Mouse (Mus musculus): ENCODE measurements at regions not wholly inside any gene's neighbourhood (a gene's known extent, or its start where the extent isn't known, plus 50 kb on each side); places are given as distances from the start of the nearest gene placed in this dataset.

DNA sequence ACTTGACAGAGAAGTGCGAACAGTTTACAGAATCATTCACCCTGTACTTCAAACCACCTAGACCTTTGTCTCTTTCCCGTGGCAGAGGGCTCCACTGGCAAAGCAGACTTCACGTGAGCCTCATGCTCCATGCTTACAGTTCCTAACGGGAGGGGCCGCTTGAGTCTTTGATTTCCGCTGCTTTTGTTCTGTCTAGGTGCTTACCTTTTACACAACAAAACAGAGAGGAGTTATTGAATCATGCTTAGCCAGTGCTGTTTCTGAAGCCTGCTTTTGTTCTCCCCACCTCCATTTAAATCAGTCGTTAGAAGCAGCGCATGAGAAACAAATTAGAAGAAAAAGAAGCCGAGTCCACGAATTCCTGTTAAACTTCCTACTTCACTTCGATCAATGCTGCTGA lies 61.9 kb upstream of the Ubash3b start:
- DNase-seq (ENCODE audit: low spot score in 2 of 2): no peak

DNA sequence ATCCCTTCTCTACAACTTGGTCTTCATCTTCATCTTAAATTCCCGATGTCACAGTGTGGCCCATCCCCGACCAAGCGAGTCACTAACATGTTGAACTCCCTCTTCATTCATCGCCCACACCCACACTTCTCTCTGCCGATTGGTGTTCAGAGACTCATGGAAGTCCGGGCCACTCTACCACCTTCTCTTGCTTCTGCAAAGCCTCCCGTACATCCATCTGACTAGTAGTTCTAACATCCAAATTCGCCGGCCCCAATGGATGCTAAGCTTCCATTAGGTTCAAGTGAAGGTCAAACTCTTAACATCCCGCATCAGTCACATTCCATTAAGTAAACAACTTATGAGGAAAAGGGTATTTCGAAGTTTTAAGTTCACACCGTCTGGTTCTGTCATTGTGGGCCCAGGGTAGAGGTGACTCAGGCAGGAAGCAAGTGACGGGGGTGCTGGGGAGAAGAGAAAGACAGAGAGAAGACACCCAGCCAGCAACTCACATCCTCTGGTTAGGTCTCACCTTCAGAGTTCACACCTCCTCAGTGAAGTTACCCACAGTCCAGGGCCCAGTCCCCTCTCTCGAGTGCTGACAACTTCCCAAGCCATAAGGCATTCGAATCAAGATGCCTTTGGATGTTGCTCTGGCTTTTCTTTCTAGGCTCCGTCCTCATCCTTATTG lies 61.0 kb upstream of the Ubash3b start:
- DNase-seq (ENCODE audit: low spot score in 2 of 2): peak; percentile 61 to 78

DNA sequence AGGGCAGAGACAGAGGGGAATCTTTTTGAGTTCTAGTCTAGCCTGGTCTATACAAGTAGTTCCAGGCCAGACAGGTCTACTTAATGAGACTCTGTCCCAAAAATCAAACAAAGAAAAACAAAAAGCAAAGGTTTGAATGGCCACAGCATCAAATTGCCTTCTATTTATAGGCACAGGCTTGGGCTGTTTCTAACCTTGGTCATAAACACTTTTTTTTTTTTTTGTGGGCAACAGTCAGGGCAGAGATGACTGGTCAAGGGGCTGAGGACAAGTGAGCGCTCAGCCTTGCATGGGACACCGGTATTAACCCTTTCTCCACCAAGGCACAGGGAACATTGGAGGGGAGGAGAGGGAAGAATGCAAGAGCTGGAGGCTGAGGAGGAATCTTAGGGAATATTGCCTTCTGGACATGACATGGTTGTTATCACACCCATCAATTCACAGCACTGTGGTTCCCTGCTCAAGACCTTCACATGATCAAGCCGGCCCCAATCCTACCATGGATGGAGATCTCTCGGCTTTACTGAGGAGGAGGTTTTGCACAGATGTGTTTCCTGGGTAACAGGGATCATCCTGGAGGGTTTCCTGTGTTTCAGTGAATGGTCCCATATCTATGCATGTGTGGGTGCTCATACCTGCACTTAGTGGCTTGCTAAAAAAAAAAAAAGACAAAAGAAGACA lies 59.8 kb upstream of the Ubash3b start:
- no peak for DNase-seq (ENCODE audit: low spot score in 2 of 2)

DNA sequence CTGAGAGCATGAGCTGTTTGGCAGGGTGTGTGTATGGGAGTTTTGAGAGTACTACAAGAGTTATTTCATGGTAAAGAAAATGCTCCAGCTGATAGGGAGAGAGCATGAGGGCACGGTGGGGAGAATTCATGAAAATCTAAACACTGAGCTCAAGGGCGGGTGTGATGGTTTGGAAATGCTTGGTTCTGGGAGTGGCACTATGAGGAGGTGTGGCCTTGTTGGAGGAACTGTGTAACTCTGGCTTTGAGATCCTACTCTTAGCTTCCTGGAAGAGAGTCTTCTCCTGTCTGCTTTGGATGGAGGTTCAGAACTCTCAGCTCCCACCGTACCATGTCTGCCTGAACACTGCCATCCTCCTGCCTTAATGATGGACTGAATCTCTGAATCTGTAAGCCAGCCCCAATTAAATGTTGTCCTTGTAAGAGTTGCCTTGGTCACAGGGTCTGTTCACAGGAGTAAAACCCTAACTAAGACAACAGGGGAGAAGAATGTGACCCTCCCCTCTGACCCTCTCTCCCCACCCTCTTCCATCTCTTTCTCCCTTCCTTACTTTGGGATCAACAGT lies 58.7 kb upstream of the Ubash3b start:
- DNase-seq (ENCODE audit: low spot score in 2 of 2): no peak

DNA sequence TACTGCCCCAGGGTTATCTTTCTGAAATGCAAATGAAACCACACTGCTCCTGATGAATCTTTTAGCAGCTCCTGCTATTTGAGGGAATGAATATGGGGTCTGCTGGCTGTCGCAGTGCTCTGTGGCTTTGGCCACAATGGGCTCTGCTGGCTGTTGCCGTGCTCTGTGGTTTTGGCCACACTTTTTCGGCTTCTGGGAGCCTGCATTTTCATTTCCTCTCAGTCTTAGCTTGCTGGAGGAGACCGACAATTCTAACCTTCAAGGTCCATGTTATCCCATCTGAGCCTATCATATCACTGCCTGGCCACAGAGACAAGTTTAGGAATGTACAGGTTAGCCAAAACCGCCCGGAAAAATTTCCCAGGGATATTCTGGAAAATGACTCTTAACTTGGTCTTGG lies 57.2 kb upstream of the Ubash3b start:
- DNase-seq (ENCODE audit: low spot score in 2 of 2): no peak

DNA sequence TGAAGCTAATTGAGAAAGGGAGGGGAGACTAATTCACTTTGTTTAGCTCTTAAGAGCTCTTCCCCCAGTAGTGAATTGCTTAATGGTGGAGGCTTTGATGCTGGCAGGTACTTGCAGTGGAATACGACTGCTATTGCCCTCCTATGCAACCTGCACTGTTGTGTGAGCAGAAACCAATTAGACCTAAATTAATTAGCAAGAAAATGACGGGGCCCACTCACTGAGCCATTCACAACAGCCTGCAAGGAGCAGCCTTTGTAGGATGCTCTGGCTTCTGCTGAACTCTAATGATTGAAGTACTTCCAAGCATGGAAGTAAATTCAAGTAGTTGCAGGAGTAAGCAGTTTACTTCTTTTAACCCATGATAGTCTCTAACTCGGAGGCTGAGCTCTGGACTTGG lies 54.8 kb upstream of the Ubash3b start:
- DNase-seq (ENCODE audit: low spot score in 2 of 2): no peak

DNA sequence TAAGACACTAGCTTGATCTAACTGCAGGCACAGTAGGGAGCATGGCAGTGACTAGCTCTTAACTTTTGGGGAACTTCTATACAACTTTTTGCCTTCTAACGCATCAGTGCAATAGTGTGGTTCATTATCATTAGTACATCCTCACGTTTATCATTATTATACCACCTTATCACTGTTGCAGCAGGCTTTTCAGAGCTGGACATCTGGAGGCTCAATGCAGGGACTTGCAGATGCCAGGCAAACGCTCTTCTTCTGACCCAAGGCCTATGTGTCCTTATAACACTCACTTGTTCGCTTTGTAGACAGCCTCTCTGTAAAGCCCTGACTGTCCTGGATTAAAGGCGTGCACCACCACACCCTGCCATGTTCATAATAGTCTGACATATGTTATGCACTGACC lies 53.5 kb upstream of the Ubash3b start:
- no peak for DNase-seq (ENCODE audit: low spot score in 2 of 2)

DNA sequence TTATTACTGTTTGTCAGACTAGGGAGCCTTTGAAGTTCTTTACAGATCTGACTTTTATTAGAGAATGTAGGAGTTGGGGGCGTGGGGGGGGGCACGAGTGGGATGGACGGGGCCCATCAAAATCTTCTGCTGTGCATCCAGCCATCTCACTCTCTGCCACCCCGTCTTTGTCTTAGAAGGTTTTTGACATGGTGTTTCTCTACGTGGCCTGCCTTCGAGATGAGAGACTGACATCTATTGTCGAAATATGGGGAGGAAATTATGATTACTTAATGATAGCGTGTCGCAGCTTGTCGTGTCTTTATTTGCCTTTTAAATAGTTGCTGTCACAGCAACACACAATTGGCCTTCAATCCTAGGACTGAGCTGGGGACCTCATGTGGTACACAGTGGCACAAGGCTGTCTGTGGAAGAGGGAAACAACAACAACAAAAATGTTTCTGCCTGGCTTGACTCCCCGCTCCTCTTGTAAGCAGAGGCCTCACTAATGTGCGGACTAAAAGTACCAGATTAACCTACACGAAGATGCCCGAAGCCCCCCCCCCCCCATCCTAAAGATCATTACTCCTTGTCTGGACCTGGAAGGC lies 51.5 kb upstream of the Ubash3b start:
- no peak for DNase-seq (ENCODE audit: low spot score in 2 of 2)

DNA sequence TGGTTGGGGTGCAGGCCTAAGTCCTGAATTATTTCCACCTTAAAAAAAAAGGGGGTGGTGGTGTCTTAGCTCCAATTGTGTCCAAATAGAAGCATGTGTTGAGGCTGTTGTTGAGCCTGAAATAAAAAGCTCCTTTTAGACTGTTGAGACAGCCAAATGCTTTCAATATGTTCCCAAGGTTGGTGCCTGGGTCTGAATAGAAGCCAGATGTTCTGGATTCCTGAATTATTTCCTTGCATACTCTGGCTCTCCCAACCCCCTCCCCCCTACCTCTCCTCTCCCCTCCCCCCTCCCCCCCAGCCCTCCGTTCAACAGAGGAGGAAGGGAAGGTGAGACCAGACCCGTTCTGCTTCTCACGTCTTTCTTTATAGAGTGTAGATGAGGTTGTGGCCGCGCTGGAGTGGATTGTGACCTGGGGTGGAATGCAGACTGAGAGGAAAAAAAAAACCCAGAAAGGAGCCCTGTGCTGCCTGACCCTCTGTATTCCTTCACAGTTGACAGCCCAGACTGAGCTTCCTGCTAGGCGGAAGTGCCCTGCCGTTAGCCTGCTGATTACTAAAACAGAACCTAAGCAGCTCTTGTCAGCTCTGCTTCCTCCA lies 50.9 kb upstream of the Ubash3b start:
- peak; percentile 38 to 52 for DNase-seq (ENCODE audit: low spot score in 2 of 2)

DNA sequence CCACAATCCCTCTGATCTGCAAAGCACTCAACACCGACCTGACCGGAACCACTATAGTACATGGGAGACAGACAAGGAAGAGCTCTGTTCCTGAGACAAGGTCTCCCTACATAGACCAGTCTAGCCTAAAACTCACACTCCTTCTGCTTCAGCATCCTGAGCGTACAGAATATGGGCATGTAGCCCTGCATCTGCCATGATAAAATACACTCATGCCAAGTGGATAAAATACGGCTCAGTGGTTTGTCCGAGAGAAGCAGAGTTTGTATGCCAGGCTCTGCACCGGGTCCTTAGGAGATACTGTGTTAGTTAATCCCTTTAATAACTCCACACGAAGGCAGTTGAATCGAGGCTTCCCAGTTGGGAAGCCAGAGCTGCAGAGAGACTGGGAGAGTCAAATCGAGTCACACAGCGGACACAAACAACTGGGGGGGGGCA lies 50.4 kb upstream of the Ubash3b start:
- no peak for DNase-seq (ENCODE audit: low spot score in 2 of 2)
